Mouse (Mus musculus) liver, embryonic 16.5 days (tissue): ENCODE measurements around the gene Dop1a. TPM values are rescaled to one million over a fixed set of nuclear protein-coding genes. Genes with fewer than 3 reads are reported as not detected.

ENCODE experiments used
- ATAC-seq: fragments of 200-750 bp; cut with Nextera tagmentation; 2 replicates; pipeline ENCODE4 v1.8.0; 2017; ENCODE audit warnings: low read depth, mild to moderate bottlenecking, moderate number of reproducible peaks, moderate library complexity
- H3K27ac ChIP-seq: fragments of 300-500 bp; sonication (generic); 2 replicates; pipeline ENCODE4 v1.5.1; 2014; ENCODE audit warnings: mild to moderate bottlenecking, low read length
- H3K27me3 ChIP-seq: fragments of 300-500 bp; sonication (generic); 2 replicates; pipeline ENCODE4 v1.6.1; 2014; ENCODE audit warnings: low read depth, low read length, mixed read lengths; ENCODE audit not compliant: control insufficient read depth, insufficient read depth
- H3K36me3 ChIP-seq: fragments of 300-500 bp; sonication (generic); 2 replicates; pipeline ENCODE4 v1.6.1; 2014; ENCODE audit warnings: mild to moderate bottlenecking; ENCODE audit not compliant: control insufficient read depth, insufficient read depth
- H3K4me1 ChIP-seq: fragments of 300-500 bp; sonication (generic); 2 replicates; pipeline ENCODE4 v1.6.1; 2014; ENCODE audit warnings: low read depth, low read length, mixed read lengths; ENCODE audit not compliant: control insufficient read depth
- H3K4me2 ChIP-seq: fragments of 300-500 bp; sonication (generic); 2 replicates; pipeline ENCODE4 v1.6.1; 2014; ENCODE audit warnings: low read depth, low read length, mixed read lengths
- H3K4me3 ChIP-seq: fragments of 300-500 bp; sonication (generic); 2 replicates; pipeline ENCODE4 v1.5.1; 2014; ENCODE audit warnings: low read depth, mild to moderate bottlenecking, low read length
- H3K9ac ChIP-seq: fragments of 300-500 bp; sonication (generic); 2 replicates; pipeline ENCODE4 v1.6.1; 2014; ENCODE audit warnings: low read depth, low read length
- H3K9me3 ChIP-seq: fragments of 300-500 bp; sonication (generic); replicated peaks from 2 replicates; pipeline ENCODE4 v1.6.1; 2016; ENCODE audit warnings: low read length; ENCODE audit not compliant: control insufficient read depth
- WGBS: fragments of 180-500 bp; shearing (Covaris S2); extraction: QIAGEN DNeasy Blood & Tissue Kit; methylation state at CpG from one replicate; pipeline ENCODE4 v1.1.7; 2014; ENCODE audit not compliant: insufficient replicate concordance; 5-methylcytosine and 5-hydroxymethylcytosine counted together
- polyA plus RNA-seq: library from polyadenylated mRNA; unstranded; fragments of >200 nt; fragmentation: Nextera tagmentation; extraction: Ambion mirVana; gene quantifications from 2 replicates; pipeline ENCODE4 v1.2.1, GENCODE M21; 2015

Gene Dop1a
- polyA plus RNA-seq, 1 experiment from 2014 or later: 4.6 TPM

DNA sequence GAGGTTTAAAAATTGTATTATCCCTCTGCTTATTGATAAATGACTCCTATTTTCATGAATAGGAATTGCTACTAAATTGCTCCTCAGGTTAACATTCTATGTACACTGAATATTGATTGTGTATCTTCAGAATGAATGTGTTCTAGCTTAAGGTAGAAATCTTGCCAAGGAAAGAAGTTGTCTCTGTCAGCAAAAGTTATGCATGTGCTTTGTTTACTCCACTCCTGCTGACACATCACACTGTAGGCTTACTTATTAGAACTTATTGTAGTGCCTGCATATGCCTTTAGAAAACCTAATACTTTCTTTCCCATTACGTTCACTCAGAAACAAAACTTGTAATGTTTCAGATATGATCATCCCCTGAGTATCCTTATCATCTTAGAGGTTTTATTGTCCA, 15.3 kb downstream of the Dop1a start:
- Histone ChIP-seq H3K27me3 (no peaks in the 10 kb centered on the region), H3K4me3 (no peak overlapping the region), H3K4me2 (no peak overlapping the region), H3K9ac (no peak overlapping the region), H3K4me1 (no peaks in the 10 kb centered on the region), H3K36me3 (no peaks in the 10 kb centered on the region), H3K27ac (no peak overlapping the region), H3K9me3 (no peaks in the 10 kb centered on the region)
- ATAC-seq: no peak
- WGBS: 69% methylated on average over 1 of the region's 1 CpGs

- Histone ChIP-seq H3K9ac (no peak overlapping the region), H3K4me3 (no peak overlapping the region), H3K36me3 (peaks cover 3% of the 10 kb centered on the region; the same call in 1 of the 2 replicates), H3K4me1 (no peaks in the 10 kb centered on the region), H3K9me3 (no peaks in the 10 kb centered on the region), H3K27ac (no peak overlapping the region), H3K27me3 (no peaks in the 10 kb centered on the region), H3K4me2 (no peak overlapping the region)
- ATAC-seq: no peak
- WGBS: 88% methylated on average over 2 of the region's 2 CpGs
These were observed 24.8 kb downstream of the Dop1a start for GRCm38 (mm10) chr9:86491740-86492139.

- no peak overlapping the region for H3K27ac ChIP-seq
- H3K9ac ChIP-seq: no peak overlapping the region
- no peak overlapping the region for H3K4me2 ChIP-seq
- H3K4me1 ChIP-seq: no peaks in the 10 kb centered on the region
- peaks cover 3% of the 10 kb centered on the region; the same call in 1 of the 2 replicates for H3K36me3 ChIP-seq
- no peaks in the 10 kb centered on the region for H3K9me3 ChIP-seq
- WGBS: 85% methylated on average over 4 of the region's 4 CpGs
- H3K27me3 ChIP-seq: no peaks in the 10 kb centered on the region
- H3K4me3 ChIP-seq: no peak overlapping the region
- ATAC-seq: no peak
These were observed 29.3 kb downstream of the Dop1a start for GRCm38 (mm10) chr9:86496261-86496660.

DNA sequence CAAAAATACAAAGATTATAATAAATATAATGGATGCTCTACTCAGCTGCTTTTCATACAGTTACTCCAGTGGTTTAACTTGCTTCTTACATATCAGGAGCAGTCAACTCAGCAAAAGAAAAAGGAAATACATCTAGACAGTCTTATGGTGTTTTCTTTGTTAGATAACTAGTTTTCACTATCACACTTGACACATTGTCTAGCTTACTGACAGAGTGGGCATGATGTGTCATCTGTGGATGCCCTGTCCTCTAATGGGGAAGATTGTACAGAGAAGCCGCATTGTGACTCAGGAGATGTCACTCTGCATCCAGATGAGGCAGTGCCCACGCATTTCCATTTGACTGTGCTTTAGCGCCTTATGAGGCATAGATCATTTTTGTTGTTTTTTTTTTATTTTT, 32.1 kb downstream of the Dop1a start:
- H3K27me3 ChIP-seq: no peaks in the 10 kb centered on the region
- 41% methylated on average over 3 of the region's 3 CpGs for WGBS
- H3K4me2 ChIP-seq: no peak overlapping the region
- H3K36me3 ChIP-seq: peaks cover under 1% of the 10 kb centered on the region
- H3K27ac ChIP-seq: no peak overlapping the region
- H3K4me3 ChIP-seq: no peak overlapping the region
- ATAC-seq: peak; percentile 69
- no peaks in the 10 kb centered on the region for H3K4me1 ChIP-seq
- H3K9ac ChIP-seq: no peak overlapping the region
- H3K9me3 ChIP-seq: no peaks in the 10 kb centered on the region

DNA sequence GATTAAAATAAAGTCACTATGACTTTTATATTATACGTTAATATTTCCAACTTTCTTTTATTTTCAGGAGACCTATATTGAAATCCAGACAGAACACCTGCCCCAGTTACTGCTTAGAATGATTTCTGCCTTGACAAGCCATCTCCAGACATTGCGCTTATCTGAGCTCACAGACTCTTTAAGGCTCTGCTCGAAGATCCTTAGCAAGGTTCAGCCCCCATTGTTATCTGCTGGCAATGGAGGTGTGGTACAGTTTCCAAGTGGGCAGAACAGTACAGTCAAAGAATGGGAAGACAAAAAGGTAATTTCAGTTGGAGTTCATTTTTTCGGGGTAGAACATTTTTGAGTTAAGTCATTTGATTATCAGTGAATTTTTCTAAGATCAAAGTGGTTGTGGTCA, 40.5 kb downstream of the Dop1a start:
- Histone ChIP-seq H3K27ac (no peak overlapping the region), H3K4me1 (no peaks in the 10 kb centered on the region; the same call in 1 of the 2 replicates), H3K9me3 (no peaks in the 10 kb centered on the region), H3K9ac (no peak overlapping the region), H3K4me3 (no peak overlapping the region), H3K4me2 (no peak overlapping the region), H3K27me3 (no peaks in the 10 kb centered on the region), H3K36me3 (no peaks in the 10 kb centered on the region; the same call in 1 of the 2 replicates)
- ATAC-seq: peak; percentile 78
- 32% methylated on average over 4 of the region's 4 CpGs for WGBS

- ATAC-seq: no peak
- H3K4me1 ChIP-seq: no peaks in the 10 kb centered on the region
- H3K9ac ChIP-seq: no peak overlapping the region
- no peak overlapping the region for H3K4me2 ChIP-seq
- no peak overlapping the region for H3K27ac ChIP-seq
- no peak overlapping the region for H3K4me3 ChIP-seq
- 82% methylated on average over 5 of the region's 5 CpGs for WGBS
- no peaks in the 10 kb centered on the region for H3K27me3 ChIP-seq
- peaks cover 6% of the 10 kb centered on the region; the same call in 1 of the 2 replicates for H3K36me3 ChIP-seq
- H3K9me3 ChIP-seq: no peaks in the 10 kb centered on the region
These were observed 46.8 kb downstream of the Dop1a start for GRCm38 (mm10) chr9:86513733-86514132.

GRCm38 (mm10) chr9:86514390-86514789, 47.4 kb downstream of the Dop1a start:
- peaks cover 6% of the 10 kb centered on the region; the same call in 1 of the 2 replicates for H3K36me3 ChIP-seq
- WGBS: 72% methylated on average over 3 of the region's 3 CpGs

DNA sequence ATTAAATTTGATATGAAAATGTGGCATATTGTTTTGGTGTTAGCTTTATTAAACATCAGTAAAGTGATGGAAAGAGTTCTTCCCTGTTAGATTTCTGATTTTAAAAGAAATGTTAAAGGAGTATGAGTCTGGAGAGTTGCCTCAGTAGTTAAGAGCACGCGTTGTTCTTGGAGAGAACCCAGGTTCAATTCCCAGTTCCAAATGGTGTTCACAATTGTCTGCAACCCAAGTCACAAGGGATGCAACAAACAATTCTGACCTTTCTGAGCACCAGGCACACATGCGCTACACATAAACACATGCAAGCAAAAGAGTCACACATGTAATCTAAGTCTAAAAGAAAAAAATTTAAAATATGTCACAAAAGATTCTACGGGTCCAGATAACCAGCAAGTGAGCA, 47.8 kb downstream of the Dop1a start:
- H3K36me3 ChIP-seq: peaks cover 6% of the 10 kb centered on the region; the same call in 1 of the 2 replicates
- no peak overlapping the region for H3K4me3 ChIP-seq
- H3K4me2 ChIP-seq: no peak overlapping the region
- no peaks in the 10 kb centered on the region for H3K27me3 ChIP-seq
- no peaks in the 10 kb centered on the region for H3K4me1 ChIP-seq
- no peak overlapping the region for H3K27ac ChIP-seq
- WGBS: 88% methylated on average over 4 of the region's 4 CpGs
- H3K9ac ChIP-seq: no peak overlapping the region
- H3K9me3 ChIP-seq: no peaks in the 10 kb centered on the region
- ATAC-seq: no peak

More at GRCm38 (mm10) chr9:86514390-86514789, 47.4 kb downstream of the Dop1a start:
- Histone ChIP-seq H3K4me3 (no peak overlapping the region), H3K4me2 (no peak overlapping the region), H3K9ac (no peak overlapping the region), H3K27me3 (no peaks in the 10 kb centered on the region), H3K9me3 (no peaks in the 10 kb centered on the region), H3K4me1 (no peaks in the 10 kb centered on the region), H3K27ac (no peak overlapping the region)
- ATAC-seq: no peak

DNA sequence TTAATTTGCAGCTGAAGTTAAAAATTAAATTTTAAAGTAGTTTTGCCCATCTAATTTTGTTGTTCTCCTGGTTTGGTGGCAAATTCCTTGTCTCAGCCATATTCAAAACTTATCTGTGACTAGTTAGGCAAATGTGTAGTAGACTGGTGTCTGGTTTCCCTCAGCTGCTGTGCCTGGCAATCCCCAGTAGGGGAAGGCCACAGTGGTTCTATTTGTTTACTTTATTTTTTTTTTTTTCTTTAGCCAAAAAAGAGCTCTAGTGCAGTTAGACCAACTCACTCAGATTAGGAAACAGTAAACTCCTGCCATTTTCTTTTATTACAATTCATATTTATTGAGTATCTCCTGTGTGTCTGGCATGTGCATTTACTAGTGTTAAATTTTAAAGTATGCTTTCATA, 55.4 kb downstream of the Dop1a start:
- ATAC-seq: no peak
- no peak overlapping the region for H3K4me3 ChIP-seq
- H3K9ac ChIP-seq: no peak overlapping the region
- no peak overlapping the region for H3K4me2 ChIP-seq
- H3K27me3 ChIP-seq: no peaks in the 10 kb centered on the region
- peaks cover 2% of the 10 kb centered on the region; the same call in 1 of the 2 replicates for H3K36me3 ChIP-seq
- H3K27ac ChIP-seq: no peak overlapping the region
- no peaks in the 10 kb centered on the region for H3K9me3 ChIP-seq
- no peaks in the 10 kb centered on the region for H3K4me1 ChIP-seq
